Mouse (Mus musculus): ENCODE results near the gene Zfp423.

GRCm38 (mm10) chr8:87753148-87753547 lies 206.2 kb downstream of the Zfp423 start:
- TF ChIP-seq EP300 (IDR thresholded peaks at IDR 0.05) (no peak), CTCF (IDR thresholded peaks at IDR 0.05) (peak; percentile 45)

Data from lung, postnatal 0 days (tissue).